Mouse (Mus musculus): ENCODE measurements at regions not wholly inside any gene's neighbourhood (a gene's known extent, or its start where the extent isn't known, plus 50 kb on each side); places are given as distances from the start of the nearest gene placed in this dataset.

GRCm38 (mm10) chr3:38131176-38131886 lies 353.3 kb downstream of the Ankrd50 start:
- DNase-seq (ENCODE audit: low read depth), result no peak

- DNase-seq (ENCODE audit: low read depth), result no peak
These were observed 354.6 kb downstream of the Ankrd50 start for GRCm38 (mm10) chr3:38130088-38130487.

GRCm38 (mm10) chr3:38129167-38129500 lies 355.5 kb downstream of the Ankrd50 start:
- DNase-seq (ENCODE audit: low read depth), result no peak

- DNase-seq (ENCODE audit: low read depth), result no peak
These were observed 356.0 kb downstream of the Ankrd50 start for GRCm38 (mm10) chr3:38128486-38129166.

GRCm38 (mm10) chr3:38116071-38116787 lies 368.4 kb downstream of the Ankrd50 start:
- DNase-seq (ENCODE audit: low read depth), result no peak

- no peak for DNase-seq (ENCODE audit: low read depth)
These were observed 372.1 kb downstream of the Ankrd50 start for GRCm38 (mm10) chr3:38112568-38112967.

GRCm38 (mm10) chr3:38105022-38105857 lies 379.4 kb downstream of the Ankrd50 start:
- no peak for DNase-seq (ENCODE audit: low read depth)

- no peak for DNase-seq (ENCODE audit: low read depth)
These were observed 380.1 kb upstream of the Gm5148 start for GRCm38 (mm10) chr3:38104418-38104817.

- no peak for DNase-seq (ENCODE audit: low read depth)
These were observed 378.7 kb upstream of the Gm5148 start for GRCm38 (mm10) chr3:38102985-38103384.

- no peak for DNase-seq (ENCODE audit: low read depth)
These were observed 377.9 kb upstream of the Gm5148 start for GRCm38 (mm10) chr3:38102181-38102580.

GRCm38 (mm10) chr3:38094370-38094979 lies 370.2 kb upstream of the Gm5148 start:
- no peak for DNase-seq (ENCODE audit: low read depth)

GRCm38 (mm10) chr3:38084548-38084947 lies 360.3 kb upstream of the Gm5148 start:
- no peak for DNase-seq (ENCODE audit: low read depth)

- no peak for DNase-seq (ENCODE audit: low read depth)
These were observed 358.1 kb upstream of the Gm5148 start for GRCm38 (mm10) chr3:38082386-38082785.

- DNase-seq (ENCODE audit: low read depth), result no peak
These were observed 352.5 kb upstream of the Gm5148 start for GRCm38 (mm10) chr3:38076835-38077234.

- no peak for DNase-seq (ENCODE audit: low read depth)
These were observed 349.7 kb upstream of the Gm5148 start for GRCm38 (mm10) chr3:38073946-38074345.

- no peak for DNase-seq (ENCODE audit: low read depth)
These were observed 331.3 kb upstream of the Gm5148 start for GRCm38 (mm10) chr3:38055627-38056026.

- DNase-seq (ENCODE audit: low read depth), result no peak
These were observed 328.7 kb upstream of the Gm5148 start for GRCm38 (mm10) chr3:38052941-38053340.

- no peak for DNase-seq (ENCODE audit: low read depth)
These were observed 327.5 kb upstream of the Gm5148 start for GRCm38 (mm10) chr3:38051748-38052147.

GRCm38 (mm10) chr3:38050856-38051255 lies 326.6 kb upstream of the Gm5148 start:
- DNase-seq (ENCODE audit: low read depth), result no peak

GRCm38 (mm10) chr3:38050366-38050765 lies 326.1 kb upstream of the Gm5148 start:
- DNase-seq (ENCODE audit: low read depth), result no peak

- no peak for DNase-seq (ENCODE audit: low read depth)
These were observed 325.0 kb upstream of the Gm5148 start for GRCm38 (mm10) chr3:38049290-38049689.

- DNase-seq (ENCODE audit: low read depth), result no peak
These were observed 323.2 kb upstream of the Gm5148 start for GRCm38 (mm10) chr3:38047445-38047844.

Measured in gonadal fat pad, adult 2 months (tissue).